Mouse (Mus musculus) induced T-regulatory cell, adult 2 months (primary cell): Measurements from ENCODE around the gene Samd4b.
A peak's percentile ranks its signal among the peaks of the same experiment; 100 is the strongest.

Source experiments
- DNase-seq: peaks from one replicate; pipeline ENCODE4 v3.0.0-alpha.2; 2012; ENCODE audit warnings: low read depth

The Samd4b gene

GRCm38 (mm10) chr7:28356981-28357380 lies 241.0 kb downstream of the Samd4b start:
- DNase-seq = no peak

GRCm38 (mm10) chr7:28355221-28355620 lies 242.7 kb downstream of the Samd4b start:
- DNase-seq = peak; percentile 53

- no peak for DNase-seq
Observed at GRCm38 (mm10) chr7:28354596-28354995, 243.3 kb downstream of the Samd4b start.

GRCm38 (mm10) chr7:28354113-28354581 lies 243.8 kb downstream of the Samd4b start:
- no peak for DNase-seq

- peak; percentile 35 for DNase-seq
Observed at GRCm38 (mm10) chr7:28353267-28353666, 244.7 kb downstream of the Samd4b start.

GRCm38 (mm10) chr7:28351676-28352191 lies 246.2 kb downstream of the Samd4b start:
- peak; percentile 29 for DNase-seq

- peak; percentile 99 for DNase-seq
Observed at GRCm38 (mm10) chr7:28350155-28350883, 247.6 kb downstream of the Samd4b start, which contains the start of gene Rps16. TSS of gene Rps16 (plus strand) at chr7:28350652.
